Mouse (Mus musculus) limb, embryonic 11.5 days (tissue): ENCODE results near the gene Acvr1b. TPM values are rescaled to one million over a fixed set of nuclear protein-coding genes. Genes with fewer than 3 reads are reported as not detected.

ENCODE experiments used
- ATAC-seq: fragments of 200-750 bp; cut with Nextera tagmentation; 2 replicates; pipeline ENCODE4 v1.8.0; 2017; ENCODE audit warnings: low read depth; ENCODE audit not compliant: insufficient number of reproducible peaks, low FRiP score, low TSS enrichment
- DNase-seq: peaks from one replicate; pipeline ENCODE4 v3.0.0-alpha.2; 2015; ENCODE audit warnings: low spot score
- H3K27ac ChIP-seq: fragments of 300-500 bp; sonication (generic); replicated peaks from 2 replicates; pipeline ENCODE4 v1.5.1; 2014; ENCODE audit warnings: low read depth, mild to moderate bottlenecking, low read length
- H3K27me3 ChIP-seq: fragments of 300-500 bp; sonication (generic); 2 replicates; pipeline ENCODE4 v1.6.1; 2014; ENCODE audit warnings: mild to moderate bottlenecking, low read length, mixed read lengths; ENCODE audit not compliant: control insufficient read depth, insufficient read depth
- H3K36me3 ChIP-seq: fragments of 300-500 bp; sonication (generic); 2 replicates; pipeline ENCODE4 v1.6.1; 2014; ENCODE audit warnings: mild to moderate bottlenecking, low read length, moderate library complexity, mixed read lengths; ENCODE audit not compliant: control insufficient read depth, insufficient read depth
- H3K4me1 ChIP-seq: fragments of 300-500 bp; sonication (generic); 2 replicates; pipeline ENCODE4 v1.6.1; 2014; ENCODE audit warnings: low read length, mixed read lengths; ENCODE audit not compliant: control insufficient read depth, insufficient read depth
- H3K4me2 ChIP-seq: fragments of 300-500 bp; sonication (generic); 2 replicates; pipeline ENCODE4 v1.6.1; 2014; ENCODE audit warnings: low read depth, mild to moderate bottlenecking, moderate library complexity; ENCODE audit not compliant: severe bottlenecking
- H3K4me3 ChIP-seq: fragments of 300-500 bp; sonication (generic); 2 replicates; pipeline ENCODE4 v1.5.1; 2014; ENCODE audit warnings: low read depth, low read length
- H3K9ac ChIP-seq: fragments of 300-500 bp; sonication (generic); 2 replicates; pipeline ENCODE4 v1.6.1; 2014; ENCODE audit warnings: mild to moderate bottlenecking, low read length
- H3K9me3 ChIP-seq: fragments of 300-500 bp; sonication (generic); 2 replicates; pipeline ENCODE4 v1.6.1; 2016; ENCODE audit warnings: low read length; ENCODE audit not compliant: control insufficient read depth
- WGBS: fragments of 180-500 bp; shearing (Covaris S2); extraction: QIAGEN DNeasy Blood & Tissue Kit; methylation state at CpG from one replicate; pipeline ENCODE4 v1.1.7; 2014; 5-methylcytosine and 5-hydroxymethylcytosine counted together
- polyA plus RNA-seq: library from polyadenylated mRNA; unstranded; fragments of >200 nt; fragmentation: Nextera tagmentation; extraction: Ambion mirVana; gene quantifications from 2 replicates; pipeline ENCODE4 v1.2.1, GENCODE M21; 2014

Gene Acvr1b
- polyA plus RNA-seq, 1 experiment from 2014 or later: 9.4 TPM

GRCm38 (mm10) chr15:101164291-101164690 lies 9.6 kb upstream of the Acvr1b start:
- DNase-seq: no peak
- Histone ChIP-seq H3K4me3 (no peak overlapping the region), H3K4me1 (peaks cover 17% of the 10 kb centered on the region; the same call in 1 of the 2 replicates), H3K9me3 (no peaks in the 10 kb centered on the region), H3K27me3 (no peaks in the 10 kb centered on the region), H3K9ac (no peak overlapping the region), H3K36me3 (no peaks in the 10 kb centered on the region), H3K4me2 (no peak overlapping the region), H3K27ac (no peak overlapping the region)
- WGBS: 66% methylated on average over 5 of the region's 5 CpGs
- ATAC-seq: no peak

GRCm38 (mm10) chr15:101165658-101166437 lies 8.0 kb upstream of the Acvr1b start:
- Histone ChIP-seq H3K27ac (no peak overlapping the region), H3K9me3 (no peaks in the 10 kb centered on the region), H3K4me3 (no peak overlapping the region), H3K4me1 (peaks cover 9% of the 10 kb centered on the region; the same call in 1 of the 2 replicates), H3K9ac (no peak overlapping the region), H3K36me3 (no peaks in the 10 kb centered on the region), H3K27me3 (no peaks in the 10 kb centered on the region), H3K4me2 (no peak overlapping the region)
- 72% methylated on average over 16 of the region's 16 CpGs for WGBS
- ATAC-seq: no peak
- no peak for DNase-seq

- Histone ChIP-seq H3K27me3 (no peaks in the 10 kb centered on the region), H3K36me3 (no peaks in the 10 kb centered on the region), H3K4me3 (no peak overlapping the region), H3K9me3 (no peaks in the 10 kb centered on the region), H3K4me2 (no peak overlapping the region), H3K27ac (no peak overlapping the region), H3K9ac (no peak overlapping the region), H3K4me1 (peaks cover 4% of the 10 kb centered on the region; the same call in 1 of the 2 replicates)
- DNase-seq (no peak), ATAC-seq (no peak)
- 61% methylated on average over 11 of the region's 11 CpGs for WGBS
These were observed 6.3 kb upstream of the Acvr1b start for GRCm38 (mm10) chr15:101167553-101167952.

DNA sequence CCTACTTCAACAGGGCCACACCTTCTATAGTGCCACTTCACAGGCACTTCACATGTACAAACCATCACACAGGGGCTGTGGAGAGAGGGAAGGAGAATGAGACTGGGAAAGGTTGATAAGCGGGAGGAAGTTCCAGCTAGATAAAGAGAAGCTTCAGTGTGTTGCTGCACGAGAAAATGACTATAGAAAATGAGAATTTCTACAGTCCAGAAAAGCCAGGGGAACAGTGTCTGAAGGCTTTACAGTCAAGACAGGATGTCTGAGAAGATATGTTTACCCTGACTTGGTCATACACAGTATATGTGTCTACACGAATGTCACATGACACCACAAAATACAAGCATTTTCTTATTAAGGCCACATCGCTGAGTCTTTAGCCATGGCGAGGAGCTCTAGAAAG lies 4.0 kb upstream of the Acvr1b start:
- Histone ChIP-seq H3K9ac (no peak overlapping the region), H3K4me3 (no peak overlapping the region), H3K4me2 (no peak overlapping the region), H3K36me3 (no peaks in the 10 kb centered on the region), H3K9me3 (no peaks in the 10 kb centered on the region), H3K4me1 (peaks cover 2% of the 10 kb centered on the region), H3K27me3 (no peaks in the 10 kb centered on the region), H3K27ac (no peak overlapping the region)
- DNase-seq (no peak), ATAC-seq (no peak)
- WGBS: 91% methylated on average over 5 of the region's 5 CpGs

DNA sequence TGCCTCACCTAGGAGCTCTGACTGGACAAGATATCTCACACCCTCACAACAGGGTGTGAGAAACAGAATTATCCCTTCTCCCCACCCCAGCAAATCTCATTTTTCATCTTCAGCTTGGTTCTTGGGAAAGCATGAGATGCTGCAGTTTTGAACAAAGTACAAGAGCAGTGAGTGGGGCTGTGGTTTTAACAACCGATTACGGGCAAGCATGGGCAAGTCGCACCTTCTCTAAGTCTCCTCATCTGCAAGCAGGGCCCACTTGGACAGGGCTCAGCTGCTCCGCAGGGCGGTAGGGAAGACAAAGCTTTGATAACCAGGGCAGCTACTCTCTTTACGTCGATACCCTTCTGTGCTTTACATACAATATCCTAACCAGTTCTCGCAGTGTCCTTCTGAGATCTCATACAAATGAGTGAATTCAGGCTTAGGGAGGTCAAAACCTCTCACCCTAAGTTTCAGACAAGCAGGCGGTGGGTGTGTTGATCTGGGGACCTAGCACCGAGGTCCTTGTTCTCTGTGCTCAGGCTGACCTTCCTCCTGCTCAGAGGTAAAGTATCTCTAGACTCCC lies 3.4 kb upstream of the Acvr1b start:
- Histone ChIP-seq H3K9ac (no peak overlapping the region), H3K4me3 (no peak overlapping the region), H3K9me3 (no peaks in the 10 kb centered on the region), H3K27ac (no peak overlapping the region), H3K4me1 (peaks cover 8% of the 10 kb centered on the region), H3K4me2 (no peak overlapping the region), H3K27me3 (no peaks in the 10 kb centered on the region), H3K36me3 (no peaks in the 10 kb centered on the region)
- 75% methylated on average over 10 of the region's 10 CpGs for WGBS
- ATAC-seq (no peak), DNase-seq (no peak)

- H3K4me1 ChIP-seq: peaks cover 15% of the 10 kb centered on the region
- no peak overlapping the region for H3K4me2 ChIP-seq
- no peaks in the 10 kb centered on the region for H3K9me3 ChIP-seq
- H3K27me3 ChIP-seq: no peaks in the 10 kb centered on the region
- ATAC-seq (no peak), DNase-seq (no peak)
- no peak overlapping the region for H3K9ac ChIP-seq
- no peak overlapping the region for H3K4me3 ChIP-seq
- H3K27ac ChIP-seq: no peak overlapping the region
- 83% methylated on average over 4 of the region's 4 CpGs for WGBS
- H3K36me3 ChIP-seq: no peaks in the 10 kb centered on the region
These were observed 2.6 kb upstream of the Acvr1b start for GRCm38 (mm10) chr15:101171272-101171671.

DNA sequence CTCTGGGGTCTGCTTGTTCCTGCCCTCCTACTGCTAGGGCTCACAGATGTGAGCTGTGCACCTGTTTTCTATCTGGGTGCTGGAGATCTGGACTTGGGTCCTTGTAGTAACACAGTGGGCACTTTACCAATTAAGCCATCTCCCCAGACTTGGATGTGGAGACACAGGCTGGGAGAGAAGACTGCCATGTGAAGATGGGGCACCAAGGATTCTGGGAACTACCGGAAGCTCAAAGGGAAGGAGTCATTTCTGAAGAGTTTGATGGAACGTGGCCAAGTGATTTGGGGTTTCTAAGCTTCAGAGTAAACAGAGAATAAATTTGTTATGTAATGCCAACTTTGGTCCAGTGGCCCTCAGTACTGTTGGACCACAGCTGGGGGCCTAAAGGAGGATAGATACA lies 1.9 kb upstream of the Acvr1b start:
- no peaks in the 10 kb centered on the region for H3K9me3 ChIP-seq
- H3K27ac ChIP-seq: no peak overlapping the region
- DNase-seq: no peak
- peaks cover 22% of the 10 kb centered on the region for H3K4me1 ChIP-seq
- H3K9ac ChIP-seq: no peak overlapping the region
- ATAC-seq: no peak
- WGBS: 94% methylated on average over 2 of the region's 2 CpGs
- no peak overlapping the region for H3K4me3 ChIP-seq
- no peaks in the 10 kb centered on the region for H3K36me3 ChIP-seq
- H3K27me3 ChIP-seq: no peaks in the 10 kb centered on the region
- H3K4me2 ChIP-seq: no peak overlapping the region

DNA sequence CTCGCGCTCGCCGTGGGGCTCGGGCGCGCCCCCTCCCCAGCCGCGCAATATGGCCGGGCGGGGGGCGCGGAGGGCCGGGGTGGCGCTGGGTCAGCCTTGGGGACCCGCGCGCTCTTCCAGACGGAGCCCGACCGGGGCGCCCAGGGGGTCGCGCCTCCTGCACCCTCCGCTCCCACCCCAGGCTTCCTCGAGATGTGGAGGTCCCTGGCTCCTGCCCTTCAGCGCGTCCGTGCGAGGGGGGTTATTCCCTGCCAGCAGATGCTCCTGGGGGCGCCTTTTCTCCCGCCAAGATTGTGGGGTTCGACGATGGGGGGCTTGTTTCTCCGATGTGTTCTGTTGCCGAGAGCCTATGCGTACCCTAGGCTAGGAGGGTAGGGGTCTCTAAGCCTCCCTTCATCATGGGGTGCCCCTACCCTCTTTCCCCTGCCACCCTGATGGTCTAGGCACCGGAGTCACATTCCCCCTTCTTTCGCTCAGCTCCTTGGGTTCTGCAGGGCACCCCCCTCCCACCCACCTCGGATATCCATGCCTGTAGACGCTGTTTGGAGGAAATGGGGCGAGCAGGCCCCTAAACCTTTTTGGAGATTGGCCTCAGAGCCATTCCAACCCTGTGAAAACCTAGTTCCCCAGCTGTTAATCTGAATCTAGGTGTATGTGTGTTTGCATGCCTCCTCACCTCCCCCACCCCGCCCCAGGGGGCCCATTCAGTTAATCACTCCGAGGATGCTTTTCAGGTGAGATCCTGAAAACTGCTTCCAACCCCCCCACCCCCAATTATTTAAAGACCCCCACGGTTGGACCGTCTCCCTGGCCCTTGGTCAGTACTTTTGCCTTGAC lies 645 bp downstream of the Acvr1b start:
- H3K4me1 ChIP-seq: peaks cover 28% of the 10 kb centered on the region
- no peaks in the 10 kb centered on the region for H3K36me3 ChIP-seq
- 2% methylated on average over 39 of the region's 46 CpGs for WGBS
- DNase-seq: no peak
- no peaks in the 10 kb centered on the region for H3K27me3 ChIP-seq
- peak overlapping the region; percentile 70; the same call in 1 of the 2 replicates for H3K27ac ChIP-seq
- H3K4me2 ChIP-seq: peak overlapping the region; percentile 93
- peak overlapping the region; percentile 69 for H3K4me3 ChIP-seq
- no peaks in the 10 kb centered on the region for H3K9me3 ChIP-seq
- H3K9ac ChIP-seq: peak overlapping the region; percentile 86
- ATAC-seq: peak; percentile 29
